Mouse (Mus musculus) megakaryocyte, embryonic 14.5 days (primary cell): ENCODE measurements around the gene Usp21. TPM values are rescaled to one million over a fixed set of nuclear protein-coding genes. Genes with fewer than 3 reads are reported as not detected.
"Not testable (repeated sequence)": the region's sequence is repeated elsewhere in the genome, so short reads cannot be mapped to it uniquely, and the experiment has no call there.

Experiments
- H3K27me3 ChIP-seq: replicated peaks from 2 replicates; pipeline ENCODE3; 2012; ENCODE audit warnings: inconsistent platforms
- H3K36me3 ChIP-seq: replicated peaks from 2 replicates; pipeline ENCODE3; 2012; ENCODE audit warnings: low read length, inconsistent platforms, mixed read lengths
- H3K4me1 ChIP-seq: 2 replicates; pipeline ENCODE4 v1.6.1; 2012; ENCODE audit warnings: inconsistent platforms
- H3K4me3 ChIP-seq: replicated peaks from 2 replicates; pipeline ENCODE3; 2012; ENCODE audit warnings: moderate library complexity, mild to moderate bottlenecking, inconsistent platforms
- H3K9me3 ChIP-seq: 2 replicates; pipeline ENCODE4 v1.6.1; 2012; ENCODE audit warnings: inconsistent platforms
- FLI1 ChIP-seq: IDR thresholded peaks from 2 replicates; pipeline ENCODE4 v1.6.1; 2012; ENCODE audit warnings: low read length, inconsistent platforms, mixed read lengths
- GATA1 ChIP-seq: IDR thresholded peaks from 3 replicates; pipeline ENCODE4 v1.6.1; 2012; ENCODE audit warnings: mixed read lengths, low read length, inconsistent platforms, borderline replicate concordance
- polyA plus RNA-seq: library from polyadenylated mRNA; stranded (reverse); fragments of >175 nt; gene quantifications from 2 replicates; pipeline ENCODE4 v1.2.3, GENCODE M21; 2012; ENCODE audit warnings: low replicate concordance; ENCODE audit not compliant: insufficient read depth

Gene Usp21
- 33.2 and 67.7 TPM in 2 replicates for polyA plus RNA-seq

GRCm38 (mm10) chr1:171287136-171288081, at the start of gene Usp21:
Gene Usp21 (minus strand): TSS chr1:171287991.
- H3K36me3 ChIP-seq: peaks cover 73% of the 10 kb centered on the region
- H3K4me1 ChIP-seq: peaks cover 57% of the 10 kb centered on the region

GRCm38 (mm10) chr1:171330216-171330560, 42.4 kb upstream of the Usp21 start:
- TF ChIP-seq GATA1 (no peak), FLI1 (no peak)
- H3K4me1 ChIP-seq: peaks cover 70% of the 10 kb centered on the region
- peaks cover 50% of the 10 kb centered on the region for H3K36me3 ChIP-seq
- peak overlapping the region; percentile 96 for H3K4me3 ChIP-seq
- H3K9me3 ChIP-seq: no peaks in the 10 kb centered on the region
- no peaks in the 10 kb centered on the region for H3K27me3 ChIP-seq

More at GRCm38 (mm10) chr1:171287136-171288081, at the start of gene Usp21:
- Histone ChIP-seq H3K4me3 (peak within 1 kb of the TSS; percentile 97), H3K27me3 (no peaks in the 10 kb centered on the region), H3K9me3 (no peaks in the 10 kb centered on the region)
- no peak for TF ChIP-seq FLI1

GRCm38 (mm10) chr1:171329433-171330215, 41.8 kb upstream of the Usp21 start:
- TF ChIP-seq GATA1 (no peak), FLI1 (no peak)
- Histone ChIP-seq H3K4me1 (peaks cover 65% of the 10 kb centered on the region), H3K27me3 (no peaks in the 10 kb centered on the region), H3K9me3 (no peaks in the 10 kb centered on the region), H3K36me3 (peaks cover 51% of the 10 kb centered on the region), H3K4me3 (peak overlapping the region; percentile 96)

- Histone ChIP-seq H3K27me3 (no peaks in the 10 kb centered on the region), H3K36me3 (peaks cover 48% of the 10 kb centered on the region), H3K4me3 (peak within 1 kb of the TSS; percentile 96), H3K4me1 (peaks cover 58% of the 10 kb centered on the region), H3K9me3 (no peaks in the 10 kb centered on the region)
- TF ChIP-seq GATA1 (no peak), FLI1 (no peak)
Observed at GRCm38 (mm10) chr1:171328839-171329432, 41.1 kb upstream of the Usp21 start, which contains the start of gene Dedd. Gene Dedd (plus strand): TSS chr1:171329145.

GRCm38 (mm10) chr1:171328244-171328643, 40.5 kb upstream of the Usp21 start:
- Histone ChIP-seq H3K27me3 (no peaks in the 10 kb centered on the region), H3K4me1 (peaks cover 57% of the 10 kb centered on the region), H3K36me3 (peaks cover 46% of the 10 kb centered on the region), H3K4me3 (peak overlapping the region; percentile 96), H3K9me3 (no peaks in the 10 kb centered on the region)
- TF ChIP-seq FLI1 (no peak), GATA1 (no peak)

GRCm38 (mm10) chr1:171326588-171326987, 38.8 kb upstream of the Usp21 start:
- Histone ChIP-seq H3K4me1 (peaks cover 50% of the 10 kb centered on the region), H3K36me3 (peaks cover 39% of the 10 kb centered on the region)
- H3K4me3 ChIP-seq, H3K9me3 ChIP-seq, H3K27me3 ChIP-seq: not testable (repeated sequence)

GRCm38 (mm10) chr1:171325571-171325970, 37.8 kb upstream of the Usp21 start:
- Histone ChIP-seq H3K36me3 (peaks cover 36% of the 10 kb centered on the region), H3K9me3 (no peaks in the 10 kb centered on the region), H3K4me3 (peak overlapping the region; percentile 33), H3K27me3 (no peaks in the 10 kb centered on the region), H3K4me1 (peaks cover 43% of the 10 kb centered on the region)
- TF ChIP-seq FLI1: no peak
- TF ChIP-seq GATA1: no peak

GRCm38 (mm10) chr1:171322012-171322411, 34.2 kb upstream of the Usp21 start:
- Histone ChIP-seq H3K4me1 (peaks cover 31% of the 10 kb centered on the region), H3K36me3 (peaks cover 36% of the 10 kb centered on the region), H3K9me3 (no peaks in the 10 kb centered on the region), H3K4me3 (no peak overlapping the region), H3K27me3 (no peaks in the 10 kb centered on the region)
- TF ChIP-seq FLI1: no peak
- TF ChIP-seq GATA1: no peak

- H3K4me3 ChIP-seq: no peak overlapping the region
- H3K36me3 ChIP-seq: peaks cover 34% of the 10 kb centered on the region
- peaks cover 29% of the 10 kb centered on the region for H3K4me1 ChIP-seq
- H3K9me3 ChIP-seq: no peaks in the 10 kb centered on the region
- H3K27me3 ChIP-seq: no peaks in the 10 kb centered on the region
- TF ChIP-seq GATA1: no peak
- TF ChIP-seq FLI1: no peak
Observed at GRCm38 (mm10) chr1:171321415-171321814, 33.6 kb upstream of the Usp21 start.

- TF ChIP-seq FLI1 (no peak), GATA1 (no peak)
- Histone ChIP-seq H3K27me3 (no peaks in the 10 kb centered on the region), H3K4me1 (peaks cover 18% of the 10 kb centered on the region), H3K4me3 (no peak overlapping the region), H3K9me3 (0 out of 2 replicates have a peak, but pooled peaks cover 3% of the 10 kb centered on the region), H3K36me3 (peaks cover 22% of the 10 kb centered on the region)
Observed at GRCm38 (mm10) chr1:171320151-171320550, 32.4 kb upstream of the Usp21 start.
